Mouse (Mus musculus): ENCODE data around the gene Polk. TPM values are rescaled to one million over a fixed set of nuclear protein-coding genes. Genes with fewer than 3 reads are reported as not detected.

Polk gene
- polyA plus RNA-seq, 1 experiment: not detected

- no peak for TF ChIP-seq POLR2A (IDR thresholded peaks at IDR 0.05; ENCODE audit: insufficient read depth, low read depth, low read length)
- H3K4me3 ChIP-seq (ENCODE audit: insufficient read depth, low read depth, low read length): no peak overlapping the region
- H3K27ac ChIP-seq (ENCODE audit: insufficient read depth, low read depth, low read length): no peak overlapping the region
- no peaks in the 10 kb centered on the region for H3K4me1 ChIP-seq (ENCODE audit: control insufficient read depth, insufficient read depth, low read length)
- 93% methylated on average over 4 of the region's 4 CpGs for WGBS
These were observed 83.8 kb downstream of the Polk start for GRCm38 (mm10) chr13:96458606-96459005.

GRCm38 (mm10) chr13:96458018-96458417, 84.4 kb downstream of the Polk start:
- Histone ChIP-seq H3K4me1 (ENCODE audit: control insufficient read depth, insufficient read depth, low read length) (no peaks in the 10 kb centered on the region), H3K27ac (ENCODE audit: insufficient read depth, low read depth, low read length) (no peak overlapping the region), H3K4me3 (ENCODE audit: insufficient read depth, low read depth, low read length) (no peak overlapping the region)
- no peak for TF ChIP-seq CTCF (IDR thresholded peaks at IDR 0.05; ENCODE audit: insufficient read depth, low read depth, low read length)
- TF ChIP-seq POLR2A (IDR thresholded peaks at IDR 0.05; ENCODE audit: insufficient read depth, low read depth, low read length): no peak
- WGBS: 91% methylated on average over 5 of the region's 5 CpGs

- no peak overlapping the region for H3K4me3 ChIP-seq (ENCODE audit: insufficient read depth, low read depth, low read length)
- TF ChIP-seq POLR2A (IDR thresholded peaks at IDR 0.05; ENCODE audit: insufficient read depth, low read depth, low read length) (no peak), CTCF (IDR thresholded peaks at IDR 0.05; ENCODE audit: insufficient read depth, low read depth, low read length) (no peak)
- no peaks in the 10 kb centered on the region for H3K4me1 ChIP-seq (ENCODE audit: control insufficient read depth, insufficient read depth, low read length)
- WGBS: 98% methylated on average over 5 of the region's 5 CpGs
- H3K27ac ChIP-seq (ENCODE audit: insufficient read depth, low read depth, low read length): no peak overlapping the region
These were observed 84.8 kb downstream of the Polk start for GRCm38 (mm10) chr13:96457566-96457965.

GRCm38 (mm10) chr13:96454288-96454687, 88.1 kb downstream of the Polk start:
- no peak overlapping the region for H3K4me3 ChIP-seq (ENCODE audit: insufficient read depth, low read depth, low read length)
- H3K4me1 ChIP-seq (ENCODE audit: control insufficient read depth, insufficient read depth, low read length): no peaks in the 10 kb centered on the region
- TF ChIP-seq POLR2A (IDR thresholded peaks at IDR 0.05; ENCODE audit: insufficient read depth, low read depth, low read length): no peak
- no peak for TF ChIP-seq CTCF (IDR thresholded peaks at IDR 0.05; ENCODE audit: insufficient read depth, low read depth, low read length)
- 89% methylated on average over 3 of the region's 3 CpGs for WGBS
- no peak overlapping the region for H3K27ac ChIP-seq (ENCODE audit: insufficient read depth, low read depth, low read length)

GRCm38 (mm10) chr13:96452621-96453020, 89.8 kb downstream of the Polk start:
- H3K27ac ChIP-seq (ENCODE audit: insufficient read depth, low read depth, low read length): no peak overlapping the region
- H3K4me3 ChIP-seq (ENCODE audit: insufficient read depth, low read depth, low read length): no peak overlapping the region
- TF ChIP-seq CTCF (IDR thresholded peaks at IDR 0.05; ENCODE audit: insufficient read depth, low read depth, low read length) (no peak), POLR2A (IDR thresholded peaks at IDR 0.05; ENCODE audit: insufficient read depth, low read depth, low read length) (no peak)
- 97% methylated on average over 3 of the region's 3 CpGs for WGBS
- H3K4me1 ChIP-seq (ENCODE audit: control insufficient read depth, insufficient read depth, low read length): no peaks in the 10 kb centered on the region

GRCm38 (mm10) chr13:96451386-96452140, 90.8 kb downstream of the Polk start:
- Histone ChIP-seq H3K4me3 (ENCODE audit: insufficient read depth, low read depth, low read length) (no peak overlapping the region), H3K27ac (ENCODE audit: insufficient read depth, low read depth, low read length) (no peak overlapping the region), H3K4me1 (ENCODE audit: control insufficient read depth, insufficient read depth, low read length) (no peaks in the 10 kb centered on the region)
- WGBS: 95% methylated on average over 11 of the region's 11 CpGs
- no peak for TF ChIP-seq CTCF (IDR thresholded peaks at IDR 0.05; ENCODE audit: insufficient read depth, low read depth, low read length)
- TF ChIP-seq POLR2A (IDR thresholded peaks at IDR 0.05; ENCODE audit: insufficient read depth, low read depth, low read length): no peak

GRCm38 (mm10) chr13:96450869-96451268, 91.5 kb downstream of the Polk start:
- no peak overlapping the region for H3K27ac ChIP-seq (ENCODE audit: insufficient read depth, low read depth, low read length)
- no peak overlapping the region for H3K4me3 ChIP-seq (ENCODE audit: insufficient read depth, low read depth, low read length)
- TF ChIP-seq CTCF (IDR thresholded peaks at IDR 0.05; ENCODE audit: insufficient read depth, low read depth, low read length) (no peak), POLR2A (IDR thresholded peaks at IDR 0.05; ENCODE audit: insufficient read depth, low read depth, low read length) (no peak)
- no peaks in the 10 kb centered on the region for H3K4me1 ChIP-seq (ENCODE audit: control insufficient read depth, insufficient read depth, low read length)
- WGBS: 93% methylated on average over 7 of the region's 7 CpGs

GRCm38 (mm10) chr13:96450205-96450856, 92.0 kb downstream of the Polk start:
- TF ChIP-seq CTCF (IDR thresholded peaks at IDR 0.05; ENCODE audit: insufficient read depth, low read depth, low read length): no peak
- no peak for TF ChIP-seq POLR2A (IDR thresholded peaks at IDR 0.05; ENCODE audit: insufficient read depth, low read depth, low read length)
- H3K4me1 ChIP-seq (ENCODE audit: control insufficient read depth, insufficient read depth, low read length): no peaks in the 10 kb centered on the region
- H3K4me3 ChIP-seq (ENCODE audit: insufficient read depth, low read depth, low read length): no peak overlapping the region
- H3K27ac ChIP-seq (ENCODE audit: insufficient read depth, low read depth, low read length): no peak overlapping the region
- WGBS: 91% methylated on average over 11 of the region's 11 CpGs

- Histone ChIP-seq H3K27ac (ENCODE audit: insufficient read depth, low read depth, low read length) (no peak overlapping the region), H3K4me1 (ENCODE audit: control insufficient read depth, insufficient read depth, low read length) (no peaks in the 10 kb centered on the region), H3K4me3 (ENCODE audit: insufficient read depth, low read depth, low read length) (no peak overlapping the region)
- WGBS: 97% methylated on average over 4 of the region's 4 CpGs
- TF ChIP-seq POLR2A (IDR thresholded peaks at IDR 0.05; ENCODE audit: insufficient read depth, low read depth, low read length) (no peak), CTCF (IDR thresholded peaks at IDR 0.05; ENCODE audit: insufficient read depth, low read depth, low read length) (no peak)
These were observed 101.9 kb downstream of the Polk start for GRCm38 (mm10) chr13:96440436-96440835.
